In genomic region chr5:127874461-127874860, GRCm38 (mm10) we compare ENCODE assay signal across 24 mouse cellular contexts.
"Had no signal": no experiment of that assay in that cellular context is flagged by ENCODE, and none has a peak within 500 bp of the region (broad histone marks: within the 10 kb centered on the region; RNA-seq: fewer than 3 reads in every experiment).

No protein-coding gene starts in this region.

- H3K4me1 ChIP-seq: heart, embryonic 13.5 days; heart, embryonic 15.5 days; hindbrain, embryonic 13.5 days; hindbrain, embryonic 15.5 days; kidney, embryonic 15.5 days; limb, embryonic 10.5 days; limb, embryonic 12.5 days had no signal

- H3K4me2 ChIP-seq: heart, embryonic 11.5 days; heart, embryonic 13.5 days; heart, embryonic 15.5 days; hindbrain, embryonic 13.5 days; hindbrain, embryonic 15.5 days; kidney, embryonic 15.5 days; limb, embryonic 12.5 days; liver, embryonic 11.5 days had no signal

- ATAC-seq: hindbrain, postnatal 0 days; intestine, embryonic 16.5 days had no signal

- H3K4me3 ChIP-seq: heart, embryonic 13.5 days; heart, embryonic 15.5 days; hindbrain, embryonic 13.5 days; hindbrain, embryonic 15.5 days; kidney, embryonic 15.5 days; left cerebral cortex, adult 2 months; limb, embryonic 10.5 days; limb, embryonic 12.5 days had no signal

- DNase-seq: gastrocnemius, postnatal 14 days; gastrocnemius, postnatal 36 days; heart, adult 18-20 months; heart, postnatal 14 days; heart, postnatal 36 days; kidney, adult 11 months; kidney, adult 2 months; kidney, adult 9 months; kidney, postnatal 14 days; kidney, postnatal 36 days; liver had no signal

- H3K9me3 ChIP-seq: heart, embryonic 15.5 days; hindbrain, embryonic 13.5 days; hindbrain, embryonic 15.5 days; kidney, embryonic 15.5 days; limb, embryonic 10.5 days; limb, embryonic 12.5 days had no signal

- H3K36me3 ChIP-seq: heart, embryonic 13.5 days; heart, embryonic 15.5 days; hindbrain, embryonic 13.5 days; hindbrain, embryonic 15.5 days; kidney, embryonic 15.5 days; limb, embryonic 10.5 days; limb, embryonic 12.5 days had no signal

- H3K9ac ChIP-seq: heart, embryonic 13.5 days; heart, embryonic 15.5 days; hindbrain, embryonic 13.5 days; hindbrain, embryonic 15.5 days; kidney, embryonic 15.5 days; limb, embryonic 12.5 days had no signal

- H3K27me3 ChIP-seq: heart, embryonic 13.5 days; heart, embryonic 15.5 days; hindbrain, embryonic 13.5 days; hindbrain, embryonic 15.5 days; kidney, embryonic 15.5 days; limb, embryonic 12.5 days had no signal

- H3K27ac ChIP-seq: heart, embryonic 13.5 days; heart, embryonic 15.5 days; hindbrain, embryonic 13.5 days; hindbrain, embryonic 15.5 days; hindbrain, postnatal 0 days; kidney, embryonic 15.5 days; kidney, postnatal 0 days; left cerebral cortex, adult 2 months; limb, embryonic 10.5 days; limb, embryonic 12.5 days had no signal
